Comparison of ENCODE assay signal across 8 mouse cellular contexts in the genomic region with DNA sequence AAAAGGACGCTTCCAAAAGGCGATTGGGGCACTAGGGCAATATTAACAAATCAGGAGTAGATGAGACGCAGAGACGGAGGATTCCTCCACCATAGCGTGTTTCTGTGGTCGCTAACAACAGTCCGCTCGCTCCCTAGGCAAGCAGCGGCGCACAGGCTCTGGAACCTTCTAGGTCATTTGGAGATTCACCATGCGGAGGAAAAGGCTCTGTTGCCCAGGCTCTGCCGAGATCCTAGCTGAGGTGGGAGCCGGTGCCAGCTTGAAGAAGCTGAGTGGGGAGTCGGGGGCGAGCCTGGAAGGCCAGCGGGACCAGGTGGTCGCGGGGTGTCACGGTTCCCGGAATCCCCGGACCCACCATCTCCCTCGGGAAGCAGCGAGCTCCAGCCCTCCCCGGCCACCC. TPM values are rescaled to one million over a fixed set of nuclear protein-coding genes. Genes with fewer than 3 reads are reported as not detected.
DNase-seq lines count a peak whose midpoint lies in the region; ATAC-seq and TF ChIP-seq lines count a peak whose summit lies in the region.

No protein-coding gene starts in this region.

- peak overlapping the region; percentile 51 for H3K27ac ChIP-seq in cerebellum, adult 2 months (ENCODE audit: insufficient read depth, low read length)
- H3K27ac ChIP-seq in hindbrain, embryonic 16.5 days (ENCODE audit: low read depth, low read length): peak overlapping the region; percentile 86

- WGBS in cerebellum, adult 2 months: 1% methylated on average over 24 of the region's 24 CpGs
- WGBS in hindbrain, embryonic 16.5 days: under 1% methylated on average over 22 of the region's 24 CpGs

- ATAC-seq in hindbrain, embryonic 16.5 days: no peak; the same call in 1 of the 2 replicates

- no peak for TF ChIP-seq CTCF in cerebellum, adult 2 months (IDR thresholded peaks at IDR 0.05; ENCODE audit: borderline replicate concordance, insufficient read depth, low read depth, low read length)

- H3K4me3 ChIP-seq in cerebellum, adult 2 months (replicated peaks; ENCODE audit: insufficient read depth, low read depth, low read length): peak overlapping the region; percentile 83
- H3K4me3 ChIP-seq in hindbrain, embryonic 16.5 days (ENCODE audit: low read length): peak overlapping the region; percentile 56

- TF ChIP-seq POLR2A in cerebellum, adult 2 months (IDR thresholded peaks at IDR 0.05; ENCODE audit: borderline replicate concordance, insufficient read depth, low read length): no peak

- no peaks in the 10 kb centered on the region for H3K9me3 ChIP-seq in hindbrain, embryonic 16.5 days (ENCODE audit: control insufficient read depth, low read length)

- peaks cover 10% of the 10 kb centered on the region for H3K36me3 ChIP-seq in hindbrain, embryonic 16.5 days (ENCODE audit: control insufficient read depth, insufficient read depth, low read length)

- peak overlapping the region; percentile 56 for H3K4me2 ChIP-seq in hindbrain, embryonic 16.5 days (ENCODE audit: low read length)

- no peak for DNase-seq in cerebellum, adult 2 months
- no peak for DNase-seq in cerebellum, adult 9-11 months
- DNase-seq in urinary bladder, postnatal 25 days (ENCODE audit: low spot score): peak; percentile 23
- no peak for DNase-seq in urinary bladder, postnatal 10 days (ENCODE audit: low spot score)
- DNase-seq in lung, postnatal 14 days: peak; percentile 35
- no peak for DNase-seq in Muller cell, postnatal 12 days (ENCODE audit: inconsistent ontology term)
- DNase-seq in frontal cortex, postnatal 10 days (ENCODE audit: low spot score in 2 of 2): no peak

- no peaks in the 10 kb centered on the region for H3K27me3 ChIP-seq in cerebellum, adult 2 months (ENCODE audit: control insufficient read depth, insufficient read depth, low read length)
- H3K27me3 ChIP-seq in hindbrain, embryonic 16.5 days (replicated peaks; ENCODE audit: control insufficient read depth, insufficient read depth, low read length): no peaks in the 10 kb centered on the region

- H3K9ac ChIP-seq in hindbrain, embryonic 16.5 days (ENCODE audit: low read depth, low read length): peak overlapping the region; percentile 72

- H3K4me1 ChIP-seq in cerebellum, adult 2 months (ENCODE audit: control insufficient read depth, insufficient read depth, low read length): no peaks in the 10 kb centered on the region
- peaks cover 19% of the 10 kb centered on the region for H3K4me1 ChIP-seq in hindbrain, embryonic 16.5 days (ENCODE audit: control insufficient read depth, insufficient read depth, low read depth, low read length)

RNA-seq across cellular contexts. Expression of a gene that starts 0.6 kb away (rescaled TPM):
- 111 and 124 TPM in 2 replicates for polyA plus RNA-seq in cerebellum, adult 2 months (2012; rRNA removed)
- 97.7 and 105 TPM in 2 replicates for polyA plus RNA-seq in hindbrain, embryonic 16.5 days (2015; fragmentation: Nextera tagmentation; extraction: Ambion mirVana)

RNA-seq across cellular contexts. Expression of a gene that starts 42.5 kb away (rescaled TPM):
- polyA plus RNA-seq in cerebellum, adult 2 months (2012; rRNA removed): 7.8 and 8.3 TPM in 2 replicates
- polyA plus RNA-seq in hindbrain, embryonic 16.5 days (2015; fragmentation: Nextera tagmentation; extraction: Ambion mirVana): 13.8 and 16.0 TPM in 2 replicates

Comparison
In these comparisons a context has a peak if more than half of its experiments do, and no peak if none do; other contexts are left out.
1. DNase-seq: peak in urinary bladder, postnatal 25 days (single experiment) and lung, postnatal 14 days (single experiment); none in cerebellum, adult 2 months (0 of 2), cerebellum, adult 9-11 months (single experiment), urinary bladder, postnatal 10 days (single experiment), Muller cell, postnatal 12 days (single experiment) and frontal cortex, postnatal 10 days (0 of 2).